Mouse (Mus musculus): ENCODE results near the gene Phc3. TPM values are rescaled to one million over a fixed set of nuclear protein-coding genes. Genes with fewer than 3 reads are reported as not detected.
A peak's percentile ranks its signal among the peaks of the same experiment; 100 is the strongest.

The Phc3 gene
- polyA plus RNA-seq, 1 experiment from 2014 or later, result 4.4 TPM

DNA sequence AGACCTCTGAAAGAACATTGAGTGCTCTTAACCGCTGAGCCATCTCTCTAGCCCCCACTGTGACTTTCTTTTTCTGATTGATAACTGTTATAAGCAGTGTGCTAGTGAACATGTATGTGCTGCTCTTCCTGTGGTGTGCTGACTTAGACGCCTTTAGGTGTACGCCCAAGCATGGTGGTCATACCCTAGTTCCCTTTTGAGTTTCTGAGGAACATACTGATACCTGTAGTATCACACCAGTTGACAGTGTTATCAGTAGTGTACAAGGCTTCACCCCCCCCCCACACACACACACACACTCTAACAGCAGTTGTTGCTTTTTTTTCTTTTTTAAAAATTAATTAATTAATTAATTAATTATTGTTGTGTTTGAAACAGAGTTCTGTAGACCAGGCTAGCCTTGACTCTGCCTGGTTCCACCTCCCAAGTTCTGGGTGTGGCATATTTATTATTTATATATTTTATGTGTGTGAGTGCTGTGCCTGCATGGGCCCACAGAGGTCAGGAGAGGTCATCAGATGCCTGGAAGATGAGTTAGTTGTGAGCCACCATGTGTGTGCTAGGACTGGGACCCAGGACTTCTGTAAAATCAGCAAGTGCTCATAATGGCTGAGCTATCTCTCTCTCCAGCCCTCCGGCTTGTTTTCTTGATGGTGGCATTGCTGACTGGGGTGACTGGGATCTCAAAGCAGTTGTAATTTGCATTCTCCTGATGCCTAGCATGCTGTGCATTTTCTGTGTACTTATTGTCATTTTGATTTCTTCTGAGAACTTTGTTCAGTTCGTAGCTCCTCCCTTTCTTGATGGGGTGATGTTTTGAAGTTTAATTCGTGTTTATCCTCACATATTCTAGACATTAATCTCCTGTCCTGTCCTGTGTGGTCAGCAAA lies 35.4 kb upstream of the Phc3 start:
- Histone ChIP-seq H3K4me3 (ENCODE audit: low read depth, low read length) (no peak overlapping the region), H3K4me2 (replicated peaks; ENCODE audit: low read depth, low read length) (no peak overlapping the region), H3K27ac (ENCODE audit: low read length) (no peak overlapping the region), H3K9me3 (ENCODE audit: low read length) (no peaks in the 10 kb centered on the region), H3K27me3 (replicated peaks; ENCODE audit: insufficient read depth, low read length) (no peaks in the 10 kb centered on the region), H3K4me1 (ENCODE audit: insufficient read depth, low read depth, low read length) (0 out of 2 replicates have a peak, but pooled peaks cover 7% of the 10 kb centered on the region), H3K9ac (replicated peaks; ENCODE audit: low read depth) (no peak overlapping the region), H3K36me3 (ENCODE audit: insufficient read depth, low read length) (no peaks in the 10 kb centered on the region)
- TF ChIP-seq CTCF (IDR thresholded peaks at IDR 0.05) (no peak), EP300 (IDR thresholded peaks at IDR 0.05) (no peak)
- ATAC-seq, result no peak
- 77% methylated on average over 6 of the region's 6 CpGs for WGBS
- no peak for DNase-seq (ENCODE audit: low spot score)

DNA sequence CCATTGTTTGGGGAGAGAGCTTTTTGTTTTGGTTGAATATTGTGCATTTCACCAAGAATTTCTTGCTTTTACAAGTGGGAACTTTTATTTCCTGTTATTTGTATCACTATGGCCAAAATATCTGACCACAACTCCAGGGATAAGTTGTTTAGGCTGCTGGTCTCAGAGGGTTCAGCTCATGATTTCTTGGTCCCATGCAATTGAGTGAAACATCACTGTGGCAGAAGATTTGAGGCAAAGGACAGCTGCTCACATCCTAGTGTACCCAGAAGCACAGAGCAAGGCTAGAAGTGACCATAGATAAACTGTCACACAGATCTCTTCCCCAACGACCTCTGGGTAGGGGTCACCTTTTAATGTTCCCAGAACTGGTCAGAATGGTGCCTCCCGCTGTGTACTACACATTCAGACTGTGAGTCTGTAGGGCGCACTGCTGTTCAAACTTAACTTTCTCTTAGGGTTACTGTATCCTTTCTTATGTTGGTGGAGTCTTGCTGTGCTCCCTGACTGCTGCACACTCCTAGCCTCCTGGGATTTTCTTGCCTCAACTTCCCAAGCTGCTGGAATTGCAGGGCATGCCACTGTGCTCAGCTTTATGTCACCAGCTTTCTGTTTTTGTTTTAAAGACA lies 31.9 kb upstream of the Phc3 start:
- no peak overlapping the region for H3K9ac ChIP-seq (replicated peaks; ENCODE audit: low read depth)
- no peaks in the 10 kb centered on the region for H3K27me3 ChIP-seq (replicated peaks; ENCODE audit: insufficient read depth, low read length)
- DNase-seq (ENCODE audit: low spot score) (no peak), ATAC-seq (no peak)
- H3K4me3 ChIP-seq (ENCODE audit: low read depth, low read length), result no peak overlapping the region
- no peak for TF ChIP-seq CTCF (IDR thresholded peaks at IDR 0.05)
- TF ChIP-seq EP300 (IDR thresholded peaks at IDR 0.05), result no peak
- H3K4me1 ChIP-seq (ENCODE audit: insufficient read depth, low read depth, low read length), result 0 out of 2 replicates have a peak, but pooled peaks cover 7% of the 10 kb centered on the region
- WGBS, result 64% methylated on average over 3 of the region's 3 CpGs
- no peaks in the 10 kb centered on the region for H3K36me3 ChIP-seq (ENCODE audit: insufficient read depth, low read length)
- no peak overlapping the region for H3K4me2 ChIP-seq (replicated peaks; ENCODE audit: low read depth, low read length)
- no peaks in the 10 kb centered on the region for H3K9me3 ChIP-seq (ENCODE audit: low read length)
- H3K27ac ChIP-seq (ENCODE audit: low read length), result peak overlapping the region; percentile 55

DNA sequence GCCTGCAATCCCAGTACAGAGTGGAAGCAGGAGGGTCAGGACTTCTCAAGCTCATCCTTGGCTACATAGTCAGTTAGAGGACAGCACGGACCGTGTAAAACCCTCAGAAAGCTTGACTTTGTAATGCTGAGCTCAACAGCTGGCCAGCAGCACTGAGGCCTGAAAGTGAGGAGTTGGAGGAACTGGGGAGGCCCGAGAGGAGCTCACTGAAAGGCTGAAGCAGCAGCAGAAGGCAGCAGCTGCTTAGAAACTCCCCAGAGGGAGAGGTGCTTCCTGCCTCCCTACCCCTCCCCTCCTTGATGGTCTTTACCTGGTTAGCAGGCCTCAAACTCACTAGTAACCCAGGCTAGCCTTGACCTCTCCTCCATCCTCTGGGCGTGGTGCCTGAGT lies 30.8 kb upstream of the Phc3 start:
- H3K4me2 ChIP-seq (replicated peaks; ENCODE audit: low read depth, low read length), result no peak overlapping the region
- 20% methylated on average over 4 of the region's 4 CpGs for WGBS
- DNase-seq (ENCODE audit: low spot score) (peak; percentile 45), ATAC-seq (no peak)
- H3K36me3 ChIP-seq (ENCODE audit: insufficient read depth, low read length), result no peaks in the 10 kb centered on the region
- 0 out of 2 replicates have a peak, but pooled peaks cover 7% of the 10 kb centered on the region for H3K4me1 ChIP-seq (ENCODE audit: insufficient read depth, low read depth, low read length)
- H3K27me3 ChIP-seq (replicated peaks; ENCODE audit: insufficient read depth, low read length), result no peaks in the 10 kb centered on the region
- H3K9me3 ChIP-seq (ENCODE audit: low read length), result no peaks in the 10 kb centered on the region
- no peak for TF ChIP-seq EP300 (IDR thresholded peaks at IDR 0.05)
- no peak for TF ChIP-seq CTCF (IDR thresholded peaks at IDR 0.05)
- peak overlapping the region; percentile 93 for H3K27ac ChIP-seq (ENCODE audit: low read length)
- no peak overlapping the region for H3K4me3 ChIP-seq (ENCODE audit: low read depth, low read length)
- no peak overlapping the region; the same call in 1 of the 2 replicates for H3K9ac ChIP-seq (replicated peaks; ENCODE audit: low read depth)

DNA sequence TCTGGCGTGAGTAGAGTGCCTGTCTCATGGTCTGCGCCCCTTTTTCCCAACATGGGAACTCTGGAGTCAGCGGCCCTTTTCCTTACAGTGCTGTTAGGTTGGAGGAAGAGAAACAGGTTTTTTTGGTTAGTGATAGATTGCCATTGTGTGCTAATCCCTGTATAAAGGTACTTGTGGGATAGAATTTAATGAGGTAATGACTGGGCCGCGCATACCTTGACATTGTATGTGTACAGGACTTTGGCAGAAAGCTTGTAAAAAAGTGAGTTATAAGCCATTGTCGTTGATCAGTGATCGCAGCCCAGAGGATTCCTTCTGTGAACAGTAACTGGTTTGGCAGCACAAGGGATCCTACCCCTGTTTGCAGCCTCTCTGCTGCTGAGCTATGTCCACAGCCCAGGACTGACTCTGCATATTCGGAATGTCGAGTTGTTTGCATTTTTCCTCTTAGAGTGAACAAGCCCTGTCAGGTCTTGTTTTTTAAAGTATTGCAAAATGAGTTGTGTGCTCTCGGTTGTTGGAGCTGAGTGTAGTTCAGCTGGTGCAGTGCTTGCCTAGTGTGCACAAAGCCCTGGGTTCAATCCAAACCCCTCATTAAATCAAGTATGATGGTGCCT lies 30.3 kb upstream of the Phc3 start:
- Histone ChIP-seq H3K4me2 (replicated peaks; ENCODE audit: low read depth, low read length) (peak overlapping the region; percentile 2; the same call in 1 of the 2 replicates), H3K27me3 (replicated peaks; ENCODE audit: insufficient read depth, low read length) (no peaks in the 10 kb centered on the region), H3K27ac (ENCODE audit: low read length) (peak overlapping the region; percentile 93), H3K36me3 (ENCODE audit: insufficient read depth, low read length) (no peaks in the 10 kb centered on the region), H3K4me3 (ENCODE audit: low read depth, low read length) (no peak overlapping the region), H3K9me3 (ENCODE audit: low read length) (no peaks in the 10 kb centered on the region), H3K9ac (replicated peaks; ENCODE audit: low read depth) (no peak overlapping the region), H3K4me1 (ENCODE audit: insufficient read depth, low read depth, low read length) (0 out of 2 replicates have a peak, but pooled peaks cover 7% of the 10 kb centered on the region)
- peak; percentile 93 for DNase-seq (ENCODE audit: low spot score)
- 41% methylated on average over 10 of the region's 10 CpGs for WGBS
- TF ChIP-seq CTCF (IDR thresholded peaks at IDR 0.05) (no peak), EP300 (IDR thresholded peaks at IDR 0.05) (peak; percentile 93)
- ATAC-seq, result peak; percentile 67

DNA sequence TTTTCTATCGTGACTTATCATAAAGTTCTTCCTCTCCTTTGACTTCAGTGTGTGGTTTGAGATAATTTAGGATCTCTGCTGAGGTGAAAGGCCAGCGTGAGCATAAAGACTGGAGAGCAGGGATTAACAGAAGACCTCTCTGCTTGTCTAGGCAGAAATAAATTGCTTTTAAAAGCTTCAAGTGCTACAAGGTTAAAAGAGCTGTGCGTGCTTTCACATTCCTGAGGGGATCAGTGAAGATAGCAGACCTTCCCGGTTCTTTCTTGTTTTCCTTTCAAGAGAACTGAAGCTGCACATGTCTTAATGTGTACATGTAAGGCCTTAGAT lies 27.4 kb upstream of the Phc3 start:
- peak overlapping the region; percentile 91; the same call in 1 of the 2 replicates for H3K9ac ChIP-seq (replicated peaks; ENCODE audit: low read depth)
- peak overlapping the region; percentile 92 for H3K4me3 ChIP-seq (ENCODE audit: low read depth, low read length)
- peak overlapping the region; percentile 86 for H3K27ac ChIP-seq (ENCODE audit: low read length)
- peak; percentile 46 for DNase-seq (ENCODE audit: low spot score)
- H3K4me2 ChIP-seq (replicated peaks; ENCODE audit: low read depth, low read length), result peak overlapping the region; percentile 72
- H3K27me3 ChIP-seq (replicated peaks; ENCODE audit: insufficient read depth, low read length), result no peaks in the 10 kb centered on the region
- TF ChIP-seq CTCF (IDR thresholded peaks at IDR 0.05) (no peak), EP300 (IDR thresholded peaks at IDR 0.05) (no peak; the same call in 1 of the 2 replicates)
- no peaks in the 10 kb centered on the region for H3K36me3 ChIP-seq (ENCODE audit: insufficient read depth, low read length)
- 0 out of 2 replicates have a peak, but pooled peaks cover 7% of the 10 kb centered on the region for H3K4me1 ChIP-seq (ENCODE audit: insufficient read depth, low read depth, low read length)
- 8% methylated on average over 4 of the region's 4 CpGs for WGBS
- no peak for ATAC-seq
- H3K9me3 ChIP-seq (ENCODE audit: low read length), result no peaks in the 10 kb centered on the region

All from lung, postnatal 0 days (tissue).